19 mouse cellular contexts compared by ENCODE assay signal in the genomic region with DNA sequence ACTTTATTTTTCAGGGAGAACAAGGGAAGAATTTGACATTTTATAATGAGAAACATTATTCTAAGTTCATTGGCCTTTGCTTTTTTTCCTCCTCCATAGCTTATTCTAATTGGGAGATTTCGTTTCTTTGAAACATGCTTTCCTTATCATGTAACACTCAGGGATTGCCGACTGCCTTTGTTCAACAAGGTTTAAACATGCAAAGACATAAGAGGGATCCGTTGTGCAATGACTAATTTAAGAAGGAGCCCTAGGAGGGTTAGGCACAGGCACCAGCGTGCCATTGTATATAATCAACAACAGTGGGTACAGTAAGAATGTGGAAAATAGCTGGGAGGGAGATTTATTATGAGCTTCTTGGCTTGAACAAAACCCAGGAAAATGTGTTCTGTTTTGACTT.
"Had no signal": no experiment of that assay in that cellular context is flagged by ENCODE, and none has a peak within 500 bp of the region (broad histone marks: within the 10 kb centered on the region; RNA-seq: fewer than 3 reads in every experiment).

No protein-coding gene starts in this region.

- H3K36me3 ChIP-seq: limb, embryonic 13.5 days; liver, embryonic 13.5 days; midbrain, embryonic 10.5 days; midbrain, embryonic 13.5 days; neural tube, embryonic 12.5 days; neural tube, embryonic 15.5 days had no signal

- H3K9ac ChIP-seq: limb, embryonic 13.5 days; liver, embryonic 13.5 days; midbrain, embryonic 13.5 days; neural tube, embryonic 12.5 days; neural tube, embryonic 15.5 days had no signal

- DNase-seq: kidney, adult 18-20 months; kidney, adult 9 months; kidney, postnatal 14 days; kidney, postnatal 4 days; left cerebral cortex, postnatal 4 days; liver, embryonic 13.5 days; right cerebral cortex, adult 18-20 months; right cerebral cortex, postnatal 14 days; right cerebral cortex, postnatal 4 days; thymus, postnatal 25 days had no signal

- H3K27ac ChIP-seq: limb, embryonic 13.5 days; liver, embryonic 13.5 days; midbrain, embryonic 10.5 days; midbrain, embryonic 13.5 days; neural tube, embryonic 12.5 days; neural tube, embryonic 15.5 days; stomach, postnatal 0 days had no signal

- H3K9me3 ChIP-seq: limb, embryonic 13.5 days; liver, embryonic 13.5 days; megakaryocyte, embryonic 14.5 days; midbrain, embryonic 10.5 days; midbrain, embryonic 13.5 days; neural tube, embryonic 12.5 days; neural tube, embryonic 15.5 days had no signal

- H3K4me2 ChIP-seq: limb, embryonic 13.5 days; liver, embryonic 13.5 days; midbrain, embryonic 13.5 days; neural tube, embryonic 12.5 days; neural tube, embryonic 15.5 days had no signal

- H3K4me3 ChIP-seq: limb, embryonic 13.5 days; liver, embryonic 13.5 days; megakaryocyte, embryonic 14.5 days; midbrain, embryonic 10.5 days; midbrain, embryonic 13.5 days; neural tube, embryonic 12.5 days; neural tube, embryonic 15.5 days had no signal

- H3K4me1 ChIP-seq: limb, embryonic 13.5 days; liver, embryonic 13.5 days; megakaryocyte, embryonic 14.5 days; midbrain, embryonic 10.5 days; midbrain, embryonic 13.5 days; neural tube, embryonic 12.5 days; neural tube, embryonic 15.5 days had no signal

- ATAC-seq: inflammation-experienced regulatory T-cells, adult 6 months; intestine, embryonic 16.5 days; midbrain, embryonic 13.5 days had no signal

- H3K27me3 ChIP-seq: limb, embryonic 13.5 days; liver, embryonic 13.5 days; megakaryocyte, embryonic 14.5 days; midbrain, embryonic 13.5 days; neural tube, embryonic 12.5 days; neural tube, embryonic 15.5 days had no signal
